Mouse (Mus musculus): ENCODE measurements around the gene Slc7a11. TPM values are rescaled to one million over a fixed set of nuclear protein-coding genes. Genes with fewer than 3 reads are reported as not detected.
"Not testable (repeated sequence)": the region's sequence is repeated elsewhere in the genome, so short reads cannot be mapped to it uniquely, and the experiment has no call there.

The Slc7a11 gene
- polyA plus RNA-seq, 1 experiment from 2014 or later, result 0.26 TPM

DNA sequence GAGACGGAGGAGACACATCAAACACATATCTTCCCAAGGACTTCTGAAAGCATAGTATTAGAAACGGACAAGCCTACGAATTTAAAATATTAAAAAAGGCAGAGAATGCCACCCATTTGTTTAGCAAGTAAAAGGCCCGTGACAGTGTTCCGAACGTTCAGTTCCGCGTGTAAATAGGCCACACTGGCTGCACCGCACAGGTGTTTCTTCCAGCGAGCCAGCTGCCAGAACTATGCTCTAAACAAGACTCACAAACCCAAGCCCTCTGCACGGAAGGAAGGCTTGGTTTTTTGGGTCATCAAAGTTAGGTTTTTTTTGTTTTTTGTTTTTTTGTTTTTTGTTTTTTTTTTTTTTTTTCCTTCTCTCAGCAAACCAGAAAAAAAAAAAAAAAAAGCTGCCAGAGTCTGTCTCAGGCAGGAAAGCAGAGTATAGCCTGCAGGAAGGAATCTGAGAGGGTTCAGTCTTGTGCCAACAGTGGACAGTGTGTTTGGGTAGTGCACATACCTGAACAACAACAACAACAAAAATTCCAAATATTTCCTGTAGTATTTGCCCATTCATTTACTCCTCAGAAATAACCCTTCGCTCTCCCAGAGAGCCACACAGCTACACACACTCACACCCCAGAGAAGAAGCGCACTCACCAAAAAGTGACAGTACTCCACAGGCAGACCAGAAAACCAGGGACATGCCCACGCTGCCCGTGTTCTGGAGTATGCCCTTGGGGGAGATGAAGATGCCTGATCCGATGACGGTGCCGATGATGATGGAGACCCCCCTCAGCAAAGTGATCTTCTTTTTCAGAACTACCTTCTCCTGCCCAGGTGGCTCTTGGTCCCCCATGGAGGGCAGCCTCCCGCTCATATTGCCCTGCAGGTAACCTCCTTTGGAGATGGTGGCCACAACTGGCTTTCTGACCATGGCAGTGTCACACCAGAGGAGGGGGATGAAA lies 797 bp downstream of the Slc7a11 start:
- Histone ChIP-seq H3K4me3 (replicated peaks; ENCODE audit: low read length) (peak overlapping the region; percentile 51), H3K4me1 (ENCODE audit: control insufficient read depth, insufficient read depth, low read length) (peaks cover 10% of the 10 kb centered on the region), H3K9me3 (replicated peaks; ENCODE audit: control insufficient read depth, low read length) (no peaks in the 10 kb centered on the region), H3K27me3 (ENCODE audit: control insufficient read depth, insufficient read depth, low read length) (no peaks in the 10 kb centered on the region), H3K4me2 (ENCODE audit: low read depth, low read length) (peak overlapping the region; percentile 70), H3K9ac (ENCODE audit: low read length) (0 out of 2 replicates have a peak overlapping the region, but pooled peaks have one; percentile 54), H3K36me3 (ENCODE audit: control insufficient read depth, insufficient read depth, low read length) (no peaks in the 10 kb centered on the region), H3K27ac (ENCODE audit: low read length) (no peak overlapping the region)
- WGBS, result 75% methylated on average over 19 of the region's 19 CpGs
- no peak for ATAC-seq (ENCODE audit: insufficient read depth, low FRiP score)

DNA sequence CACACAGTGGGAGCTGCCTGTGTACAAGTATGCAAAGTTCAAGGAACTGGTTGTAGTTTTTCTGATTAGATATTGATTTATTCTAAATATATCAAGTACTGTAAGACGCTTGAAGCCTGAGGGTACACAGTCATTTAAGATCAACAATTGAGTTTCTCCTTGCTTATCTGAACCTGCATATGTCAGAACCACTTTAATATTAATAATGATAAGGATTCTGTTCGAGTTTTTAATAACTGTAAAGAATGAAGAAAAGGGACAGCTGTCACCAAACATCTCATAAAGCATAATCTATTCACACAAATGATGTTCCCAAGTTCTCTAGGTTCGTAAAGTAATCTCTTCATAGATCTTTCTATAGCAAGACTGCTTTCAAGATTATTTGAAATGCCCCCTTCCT lies 2.1 kb downstream of the Slc7a11 start:
- WGBS, result 57% methylated on average over 3 of the region's 3 CpGs
- Histone ChIP-seq H3K27me3 (ENCODE audit: control insufficient read depth, insufficient read depth, low read length) (no peaks in the 10 kb centered on the region), H3K27ac (ENCODE audit: low read length) (no peak overlapping the region), H3K4me3 (replicated peaks; ENCODE audit: low read length) (no peak overlapping the region), H3K9me3 (replicated peaks; ENCODE audit: control insufficient read depth, low read length) (no peaks in the 10 kb centered on the region), H3K4me2 (ENCODE audit: low read depth, low read length) (no peak overlapping the region), H3K4me1 (ENCODE audit: control insufficient read depth, insufficient read depth, low read length) (peaks cover 10% of the 10 kb centered on the region), H3K36me3 (ENCODE audit: control insufficient read depth, insufficient read depth, low read length) (no peaks in the 10 kb centered on the region), H3K9ac (ENCODE audit: low read length) (no peak overlapping the region)
- no peak for ATAC-seq (ENCODE audit: insufficient read depth, low FRiP score)

DNA sequence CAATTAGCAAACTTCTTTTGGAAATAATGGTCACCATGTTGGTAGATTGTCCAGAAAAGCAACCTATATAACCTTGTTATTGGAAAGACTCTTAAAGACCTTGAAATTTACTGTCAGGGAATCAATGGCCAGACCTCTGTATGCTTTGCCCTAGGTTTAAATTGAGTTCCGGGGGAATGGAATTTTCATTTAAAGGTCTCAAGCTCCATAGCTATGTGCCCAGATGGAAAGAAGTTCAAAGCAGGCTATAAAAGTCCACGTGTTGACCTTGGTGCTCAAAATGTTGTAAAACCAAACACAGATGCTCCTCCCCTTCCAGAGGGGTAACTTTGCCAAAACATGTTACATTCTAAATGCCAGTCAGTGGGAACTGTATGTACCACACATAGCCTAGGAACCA lies 3.0 kb downstream of the Slc7a11 start:
- H3K4me1 ChIP-seq (ENCODE audit: control insufficient read depth, insufficient read depth, low read length), result peaks cover 10% of the 10 kb centered on the region
- ATAC-seq (ENCODE audit: insufficient read depth, low FRiP score), result no peak
- no peaks in the 10 kb centered on the region for H3K36me3 ChIP-seq (ENCODE audit: control insufficient read depth, insufficient read depth, low read length)
- H3K4me2 ChIP-seq (ENCODE audit: low read depth, low read length), result no peak overlapping the region
- no peaks in the 10 kb centered on the region for H3K9me3 ChIP-seq (replicated peaks; ENCODE audit: control insufficient read depth, low read length)
- H3K27ac ChIP-seq (ENCODE audit: low read length), result no peak overlapping the region
- H3K4me3 ChIP-seq (replicated peaks; ENCODE audit: low read length), result no peak overlapping the region
- 85% methylated on average over 2 of the region's 2 CpGs for WGBS
- H3K27me3 ChIP-seq (ENCODE audit: control insufficient read depth, insufficient read depth, low read length), result no peaks in the 10 kb centered on the region
- no peak overlapping the region for H3K9ac ChIP-seq (ENCODE audit: low read length)

DNA sequence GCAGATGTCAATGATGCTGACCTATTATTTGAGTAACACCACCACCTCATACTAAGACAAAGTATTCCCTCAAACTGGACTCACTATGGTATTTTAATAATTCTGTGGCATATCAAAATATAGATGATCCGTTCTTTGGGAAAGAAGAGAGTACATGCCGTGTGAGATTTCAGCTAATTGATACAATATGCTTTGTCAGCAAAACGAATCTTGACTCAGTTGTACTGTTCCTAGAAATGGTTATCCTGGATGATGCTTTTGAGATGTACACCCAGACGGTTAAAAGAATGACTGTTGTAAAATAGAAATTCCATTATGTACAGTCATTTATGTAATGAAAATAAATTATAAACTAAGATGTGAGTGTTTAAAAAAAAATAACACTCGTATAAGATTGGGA lies 4.0 kb downstream of the Slc7a11 start:
- H3K36me3 ChIP-seq (ENCODE audit: control insufficient read depth, insufficient read depth, low read length), result no peaks in the 10 kb centered on the region
- 80% methylated on average over 5 of the region's 5 CpGs for WGBS
- H3K9me3 ChIP-seq (replicated peaks; ENCODE audit: control insufficient read depth, low read length), result no peaks in the 10 kb centered on the region
- no peak overlapping the region for H3K4me3 ChIP-seq (replicated peaks; ENCODE audit: low read length)
- no peak overlapping the region for H3K9ac ChIP-seq (ENCODE audit: low read length)
- H3K27me3 ChIP-seq (ENCODE audit: control insufficient read depth, insufficient read depth, low read length), result no peaks in the 10 kb centered on the region
- H3K27ac ChIP-seq (ENCODE audit: low read length), result no peak overlapping the region
- ATAC-seq (ENCODE audit: insufficient read depth, low FRiP score), result no peak
- peaks cover 10% of the 10 kb centered on the region for H3K4me1 ChIP-seq (ENCODE audit: control insufficient read depth, insufficient read depth, low read length)
- H3K4me2 ChIP-seq (ENCODE audit: low read depth, low read length), result no peak overlapping the region

DNA sequence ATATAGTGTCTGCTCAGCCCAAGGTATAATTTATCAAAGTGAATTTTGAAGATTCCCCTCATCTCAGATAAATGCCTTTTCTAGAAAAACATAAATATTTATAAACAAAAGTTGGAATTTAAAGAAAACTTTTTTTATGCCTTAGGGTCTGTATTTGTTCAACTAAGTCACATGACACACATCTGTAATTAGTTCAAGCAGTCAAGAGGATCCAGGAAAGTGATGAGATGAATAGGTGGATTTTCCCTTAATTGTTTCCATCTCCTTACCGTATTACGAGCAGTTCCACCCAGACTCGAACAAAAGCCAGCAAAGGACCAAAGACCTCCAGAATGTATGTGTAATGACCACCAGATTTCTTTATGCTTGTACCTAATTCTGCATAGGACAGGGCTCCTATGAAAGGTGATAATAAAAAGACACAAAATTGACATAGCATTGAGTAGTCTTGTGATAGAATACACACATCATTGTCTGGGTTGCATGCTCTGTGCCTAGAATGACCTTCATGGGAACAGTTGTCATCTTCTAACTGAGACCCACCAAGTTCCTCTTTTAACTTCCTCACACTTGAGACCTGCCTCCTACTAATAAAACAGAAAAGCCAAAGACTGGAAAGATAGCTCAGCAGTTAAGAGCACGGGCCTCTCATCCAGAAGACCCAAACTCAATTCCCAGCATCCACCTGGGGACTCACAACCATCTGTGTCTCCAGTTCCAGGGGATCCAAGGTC lies 4.7 kb downstream of the Slc7a11 start:
- Histone ChIP-seq H3K9ac (ENCODE audit: low read length) (no peak overlapping the region), H3K4me1 (ENCODE audit: control insufficient read depth, insufficient read depth, low read length) (peaks cover 6% of the 10 kb centered on the region), H3K27me3 (ENCODE audit: control insufficient read depth, insufficient read depth, low read length) (no peaks in the 10 kb centered on the region), H3K27ac (ENCODE audit: low read length) (no peak overlapping the region), H3K36me3 (ENCODE audit: control insufficient read depth, insufficient read depth, low read length) (no peaks in the 10 kb centered on the region), H3K9me3 (replicated peaks; ENCODE audit: control insufficient read depth, low read length) (no peaks in the 10 kb centered on the region), H3K4me2 (ENCODE audit: low read depth, low read length) (no peak overlapping the region), H3K4me3 (replicated peaks; ENCODE audit: low read length) (no peak overlapping the region)
- no peak for ATAC-seq (ENCODE audit: insufficient read depth, low FRiP score)
- 68% methylated on average over 4 of the region's 4 CpGs for WGBS

DNA sequence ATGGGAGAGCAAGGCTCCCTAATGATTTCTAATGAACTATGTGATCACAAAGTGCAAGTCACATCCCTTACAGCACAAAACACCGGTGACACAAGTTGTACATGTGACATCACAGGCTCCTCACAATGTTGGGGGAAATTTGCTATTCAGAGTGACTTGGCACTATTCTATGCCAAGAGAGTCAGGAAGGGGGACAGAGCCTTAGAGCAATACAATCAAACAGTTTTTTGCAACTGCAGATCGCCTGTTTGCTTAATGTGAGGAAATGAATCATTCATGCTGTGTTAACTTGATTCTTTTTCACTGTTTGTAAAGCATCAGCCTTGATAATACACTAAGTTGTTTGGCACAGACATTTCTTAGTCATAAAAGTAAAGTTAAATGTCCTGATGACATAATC lies 5.3 kb downstream of the Slc7a11 start:
- H3K27ac ChIP-seq (ENCODE audit: low read length); H3K4me2 ChIP-seq (ENCODE audit: low read depth, low read length); ATAC-seq (ENCODE audit: insufficient read depth, low FRiP score); H3K27me3 ChIP-seq (ENCODE audit: control insufficient read depth, insufficient read depth, low read length); H3K4me1 ChIP-seq (ENCODE audit: control insufficient read depth, insufficient read depth, low read length); H3K36me3 ChIP-seq (ENCODE audit: control insufficient read depth, insufficient read depth, low read length); H3K9ac ChIP-seq (ENCODE audit: low read length); H3K9me3 ChIP-seq (replicated peaks; ENCODE audit: control insufficient read depth, low read length); H3K4me3 ChIP-seq (replicated peaks; ENCODE audit: low read length): not testable (repeated sequence)
- WGBS, result 62% methylated on average over 2 of the region's 2 CpGs

DNA sequence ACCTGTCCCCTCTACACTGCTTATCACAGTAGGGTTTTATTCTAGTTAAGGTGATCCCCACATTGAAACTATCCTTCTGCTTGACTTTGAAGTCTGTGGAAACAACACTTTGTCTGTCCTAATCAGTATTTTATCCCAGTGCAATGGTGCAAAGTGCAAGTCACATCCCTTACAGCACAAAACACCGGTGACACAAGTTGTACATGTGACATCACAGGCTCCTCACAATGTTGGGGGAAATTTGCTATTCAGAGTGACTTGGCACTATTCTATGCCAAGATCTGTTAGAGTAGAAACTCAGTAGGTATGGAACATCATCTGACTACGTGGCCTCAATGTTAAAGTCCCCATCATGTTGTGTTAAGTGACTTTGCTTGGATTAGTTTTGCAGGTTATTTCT lies 7.0 kb downstream of the Slc7a11 start:
- H3K36me3 ChIP-seq (ENCODE audit: control insufficient read depth, insufficient read depth, low read length); H3K9me3 ChIP-seq (replicated peaks; ENCODE audit: control insufficient read depth, low read length); H3K9ac ChIP-seq (ENCODE audit: low read length); H3K4me2 ChIP-seq (ENCODE audit: low read depth, low read length); H3K4me1 ChIP-seq (ENCODE audit: control insufficient read depth, insufficient read depth, low read length); H3K27me3 ChIP-seq (ENCODE audit: control insufficient read depth, insufficient read depth, low read length); ATAC-seq (ENCODE audit: insufficient read depth, low FRiP score); H3K27ac ChIP-seq (ENCODE audit: low read length); H3K4me3 ChIP-seq (replicated peaks; ENCODE audit: low read length): not testable (repeated sequence)
- WGBS, result 93% methylated on average over 2 of the region's 2 CpGs

DNA sequence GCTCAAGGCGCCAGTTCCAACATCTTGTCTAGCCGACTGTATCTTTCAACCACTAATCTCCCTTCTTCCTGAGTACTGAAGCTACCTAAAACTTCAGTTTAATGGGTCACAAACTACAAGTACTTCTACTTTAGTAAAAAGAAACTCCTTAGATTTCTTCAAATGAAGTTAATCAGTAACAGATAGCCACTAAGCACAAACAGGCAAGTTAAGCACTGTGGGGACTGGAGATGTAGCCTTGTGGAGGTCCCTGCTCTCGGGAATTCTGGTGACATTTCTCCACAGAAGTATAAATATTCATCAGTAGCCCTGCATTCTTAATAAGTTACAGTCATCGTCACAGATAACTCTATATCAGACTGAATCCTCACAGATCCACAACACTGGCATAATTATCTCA lies 9.6 kb downstream of the Slc7a11 start:
- WGBS, result 68% methylated on average over 4 of the region's 4 CpGs
- H3K4me3 ChIP-seq (replicated peaks; ENCODE audit: low read length), result no peak overlapping the region

DNA sequence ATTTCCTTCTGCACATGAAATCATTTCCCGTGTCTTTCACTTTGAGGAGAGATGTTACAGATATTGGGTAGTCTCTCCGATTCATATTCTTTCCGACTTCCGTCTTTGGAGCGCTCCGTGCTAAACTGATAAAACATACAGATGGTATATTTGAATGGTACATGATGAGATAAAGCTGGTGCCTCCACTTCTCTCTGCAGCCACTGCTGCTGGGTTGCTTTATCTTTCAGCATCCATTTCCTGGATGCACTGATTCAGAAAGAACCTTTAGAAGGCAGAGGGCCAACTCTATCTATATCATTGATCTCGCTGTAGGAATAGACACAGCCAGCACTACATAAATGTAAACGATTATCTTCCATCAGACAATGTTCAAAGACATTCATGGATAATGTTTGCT lies 12.6 kb downstream of the Slc7a11 start:
- Histone ChIP-seq H3K9ac (ENCODE audit: low read length) (no peak overlapping the region), H3K4me1 (ENCODE audit: control insufficient read depth, insufficient read depth, low read length) (no peaks in the 10 kb centered on the region), H3K27ac (ENCODE audit: low read length) (no peak overlapping the region), H3K36me3 (ENCODE audit: control insufficient read depth, insufficient read depth, low read length) (no peaks in the 10 kb centered on the region), H3K9me3 (replicated peaks; ENCODE audit: control insufficient read depth, low read length) (no peaks in the 10 kb centered on the region), H3K27me3 (ENCODE audit: control insufficient read depth, insufficient read depth, low read length) (no peaks in the 10 kb centered on the region), H3K4me2 (ENCODE audit: low read depth, low read length) (no peak overlapping the region), H3K4me3 (replicated peaks; ENCODE audit: low read length) (no peak overlapping the region)
- no peak for ATAC-seq (ENCODE audit: insufficient read depth, low FRiP score)
- 86% methylated on average over 8 of the region's 8 CpGs for WGBS

More for the DNA sequence above, 9.6 kb downstream of the Slc7a11 start:
- no peak overlapping the region for H3K4me2 ChIP-seq (ENCODE audit: low read depth, low read length)
- H3K27me3 ChIP-seq (ENCODE audit: control insufficient read depth, insufficient read depth, low read length), result no peaks in the 10 kb centered on the region
- ATAC-seq (ENCODE audit: insufficient read depth, low FRiP score), result no peak
- no peak overlapping the region for H3K9ac ChIP-seq (ENCODE audit: low read length)
- no peaks in the 10 kb centered on the region for H3K9me3 ChIP-seq (replicated peaks; ENCODE audit: control insufficient read depth, low read length)
- H3K36me3 ChIP-seq (ENCODE audit: control insufficient read depth, insufficient read depth, low read length), result no peaks in the 10 kb centered on the region
- H3K27ac ChIP-seq (ENCODE audit: low read length), result no peak overlapping the region
- no peaks in the 10 kb centered on the region for H3K4me1 ChIP-seq (ENCODE audit: control insufficient read depth, insufficient read depth, low read length)
